8 mouse cellular contexts compared by ENCODE assay signal in genomic region chr13:45966586-45966985, GRCm38 (mm10). TPM values are rescaled to one million over a fixed set of nuclear protein-coding genes. Genes with fewer than 3 reads are reported as not detected.
DNase-seq lines count a peak whose midpoint lies in the region; ATAC-seq and TF ChIP-seq lines count a peak whose summit lies in the region.

No protein-coding gene starts in this region.

- H3K4me2 ChIP-seq in stomach, embryonic 16.5 days (ENCODE audit: low read depth, low read length), result peak overlapping the region; percentile 62

- no peaks in the 10 kb centered on the region for H3K9me3 ChIP-seq in stomach, embryonic 16.5 days (replicated peaks; ENCODE audit: control insufficient read depth, low read length)

- TF ChIP-seq CTCF in gastrocnemius, adult 2 months (IDR thresholded peaks at IDR 0.05), result peak; percentile 65

- no peaks in the 10 kb centered on the region for H3K36me3 ChIP-seq in macrophage (ENCODE audit: inconsistent target)
- no peaks in the 10 kb centered on the region for H3K36me3 ChIP-seq in stomach, embryonic 16.5 days (ENCODE audit: control insufficient read depth, insufficient read depth, low read length)

- peak overlapping the region; percentile 80 for H3K4me3 ChIP-seq in gastrocnemius, adult 2 months
- peak overlapping the region; percentile 56; the same call in 1 of the 2 replicates for H3K4me3 ChIP-seq in macrophage (ENCODE audit: inconsistent target)
- H3K4me3 ChIP-seq in stomach, embryonic 16.5 days (replicated peaks; ENCODE audit: low read length), result peak overlapping the region; percentile 95

- 11% methylated on average over 12 of the region's 14 CpGs for WGBS in macrophage (ENCODE audit: missing documents)
- WGBS in stomach, embryonic 16.5 days, result 4% methylated on average over 14 of the region's 14 CpGs

- H3K79me2 ChIP-seq in macrophage (ENCODE audit: inconsistent target), result peaks cover 14% of the 10 kb centered on the region

- H3K27ac ChIP-seq in gastrocnemius, adult 2 months, result peak overlapping the region; percentile 99
- H3K27ac ChIP-seq in macrophage, result no peak overlapping the region
- no peak overlapping the region for H3K27ac ChIP-seq in stomach, embryonic 16.5 days (ENCODE audit: low read length)

- no peak for DNase-seq in gastrocnemius, adult 2 months
- DNase-seq in gastrocnemius, postnatal 36 days, result no peak
- DNase-seq in c-Kit-positive CD71-negative TER-119-negative erythroid progenitor cells, embryonic 14.5 days (ENCODE audit: low read depth), result peak; percentile 40
- DNase-seq in heart, adult 18-20 months, result peak; percentile 51 to 65
- peak; percentile 50 to 58 for DNase-seq in kidney, adult 8-10 months
- DNase-seq in thymus, postnatal 10 days (ENCODE audit: low spot score in 2 of 2), result no peak

- no peaks in the 10 kb centered on the region for H3K27me3 ChIP-seq in stomach, embryonic 16.5 days (ENCODE audit: control insufficient read depth, insufficient read depth, low read length)

- intact Hi-C loops in gastrocnemius, adult 2 months (cut with DNase I), result loop anchor here (5.0 to 10.0 kb wide), 3 partner anchors 142 to 272 kb away; no protein-coding TSS in a partner anchor
- intact Hi-C loops in gastrocnemius, postnatal 36 days (cut with DNase I), result loop anchor here (5.0 kb wide), 1 partner anchor 159 kb away; no protein-coding TSS in a partner anchor

- peaks cover 20% of the 10 kb centered on the region for H3K4me1 ChIP-seq in stomach, embryonic 16.5 days (ENCODE audit: control insufficient read depth, insufficient read depth, low read length)

- no peak overlapping the region for H3K9ac ChIP-seq in stomach, embryonic 16.5 days (ENCODE audit: low read length)

- no peak for ATAC-seq in stomach, embryonic 16.5 days (ENCODE audit: insufficient read depth, low FRiP score)

RNA-seq across cellular contexts. Expression of gene Atxn1, which starts 1.8 kb away (rescaled TPM):
- total RNA-seq in gastrocnemius, adult 2 months (2021), result 10 to 100 TPM; 40.4 to 56.3 TPM
- 10 to 100 TPM; 33.7 to 39.7 TPM for total RNA-seq in gastrocnemius, postnatal 36 days (2021)
- 10 to 100 TPM; 28.5 to 34.3 TPM for total RNA-seq in heart, adult 18-20 months (2021)
- 100 to 1,000 TPM; 108 to 197 (median 141) TPM for total RNA-seq in macrophage (2018; cell fraction: chromatin; rRNA removed)
- 10 to 100 TPM; 21.4 to 49.6 (median 36.0) TPM for total RNA-seq in macrophage (2018; cell fraction: cytosol; rRNA removed)
- 100 to 1,000 TPM in 15 of 26 experiments, 10 to 100 TPM in 11; 58.4 to 174 (median 115) TPM for total RNA-seq in macrophage (2018; cell fraction: nucleus; rRNA removed)
- 8.4 to 12.2 TPM (median 10.8 TPM) in 3 replicates for polyA plus RNA-seq in macrophage (2018)
- 7.8 and 8.0 TPM in 2 replicates for polyA plus RNA-seq in stomach, embryonic 16.5 days (2015; fragmentation: Nextera tagmentation; extraction: Ambion mirVana)

Comparison
In these comparisons a context has a peak if more than half of its experiments do, and no peak if none do; other contexts are left out.
1. DNase-seq: peak in c-Kit-positive CD71-negative TER-119-negative erythroid progenitor cells, embryonic 14.5 days (single experiment), heart, adult 18-20 months (2 of 2) and kidney, adult 8-10 months (2 of 2); none in gastrocnemius, adult 2 months (single experiment), gastrocnemius, postnatal 36 days (0 of 2) and thymus, postnatal 10 days (0 of 2).
2. Peak in every context shown above with its lines, with median percentiles within 50 percentile points of each other: H3K4me3 ChIP-seq.